Mouse (Mus musculus) forebrain, embryonic 12.5 days (tissue): ENCODE data around the gene Clec1b. TPM values are rescaled to one million over a fixed set of nuclear protein-coding genes. Genes with fewer than 3 reads are reported as not detected.

Source experiments
- ATAC-seq: fragments of 200-750 bp; cut with Nextera tagmentation; 2 replicates; pipeline ENCODE4 v1.8.0; 2017; ENCODE audit warnings: moderate TSS enrichment; ENCODE audit not compliant: low FRiP score
- H3K27ac ChIP-seq: fragments of 300-500 bp; sonication (generic); 2 replicates; pipeline ENCODE4 v1.5.1; 2016; ENCODE audit warnings: mild to moderate bottlenecking
- H3K27me3 ChIP-seq: fragments of 300-500 bp; sonication (generic); 2 replicates; pipeline ENCODE4 v1.6.1; 2016; ENCODE audit warnings: mild to moderate bottlenecking
- H3K36me3 ChIP-seq: fragments of 300-500 bp; sonication (generic); replicated peaks from 2 replicates; pipeline ENCODE4 v1.6.1; 2016; ENCODE audit warnings: mild to moderate bottlenecking
- H3K4me1 ChIP-seq: fragments of 300-500 bp; sonication (generic); 2 replicates; pipeline ENCODE4 v1.6.1; 2016
- H3K4me2 ChIP-seq: fragments of 300-500 bp; sonication (generic); 2 replicates; pipeline ENCODE4 v1.6.1; 2016; ENCODE audit warnings: mild to moderate bottlenecking, moderate library complexity
- H3K4me3 ChIP-seq: fragments of 300-500 bp; sonication (generic); replicated peaks from 2 replicates; pipeline ENCODE4 v1.5.1; 2016; ENCODE audit warnings: mild to moderate bottlenecking
- H3K9ac ChIP-seq: fragments of 300-500 bp; sonication (generic); 2 replicates; pipeline ENCODE4 v1.6.1; 2016; ENCODE audit warnings: mild to moderate bottlenecking
- H3K9me3 ChIP-seq: fragments of 300-500 bp; sonication (generic); 2 replicates; pipeline ENCODE4 v1.6.1; 2016
- WGBS: fragments of 180-500 bp; shearing (Covaris S2); methylation state at CpG from one replicate; pipeline ENCODE4 v1.1.7; 2016; 5-methylcytosine and 5-hydroxymethylcytosine counted together
- polyA plus RNA-seq: library from polyadenylated mRNA; unstranded; fragments of >200 nt; fragmentation: Nextera tagmentation; extraction: Ambion mirVana; gene quantifications from 2 replicates; pipeline ENCODE4 v1.2.1, GENCODE M21; 2016

Gene Clec1b
- polyA plus RNA-seq, 1 experiment from 2014 or later: 7.1 TPM

- 93% methylated on average over 3 of the region's 3 CpGs for WGBS
- Histone ChIP-seq H3K4me2 (no peak overlapping the region), H3K4me3 (no peak overlapping the region), H3K9me3 (no peaks in the 10 kb centered on the region), H3K36me3 (no peaks in the 10 kb centered on the region), H3K9ac (no peak overlapping the region), H3K4me1 (peaks cover 3% of the 10 kb centered on the region; the same call in 1 of the 2 replicates), H3K27ac (no peak overlapping the region), H3K27me3 (no peaks in the 10 kb centered on the region)
- no peak for ATAC-seq
Observed at GRCm38 (mm10) chr6:129383466-129383865, 13.6 kb upstream of the Clec1b start.

- Histone ChIP-seq H3K4me3 (no peak overlapping the region), H3K4me2 (no peak overlapping the region), H3K9me3 (no peaks in the 10 kb centered on the region), H3K9ac (no peak overlapping the region), H3K27me3 (no peaks in the 10 kb centered on the region), H3K27ac (no peak overlapping the region), H3K36me3 (no peaks in the 10 kb centered on the region), H3K4me1 (peaks cover 3% of the 10 kb centered on the region; the same call in 1 of the 2 replicates)
- 79% methylated on average over 4 of the region's 4 CpGs for WGBS
- ATAC-seq: no peak
Observed at GRCm38 (mm10) chr6:129385000-129385399, 12.1 kb upstream of the Clec1b start.

- ATAC-seq: no peak
- Histone ChIP-seq H3K27ac (no peak within 1 kb of the TSS), H3K4me1 (peaks cover 3% of the 10 kb centered on the region; the same call in 1 of the 2 replicates), H3K27me3 (no peaks in the 10 kb centered on the region), H3K9me3 (no peaks in the 10 kb centered on the region), H3K4me3 (no peak within 1 kb of the TSS), H3K9ac (no peak within 1 kb of the TSS), H3K36me3 (no peaks in the 10 kb centered on the region), H3K4me2 (no peak within 1 kb of the TSS)
- WGBS: 88% methylated on average over 2 of the region's 2 CpGs
Observed at GRCm38 (mm10) chr6:129385774-129386173, 11.3 kb upstream of the Clec1b start, which contains the start of gene Clec12b. Clec12b (minus strand) TSS chr6:129385874.

GRCm38 (mm10) chr6:129393087-129393720 lies 3.9 kb upstream of the Clec1b start:
- Histone ChIP-seq H3K9me3 (no peaks in the 10 kb centered on the region), H3K27me3 (no peaks in the 10 kb centered on the region), H3K27ac (no peak overlapping the region), H3K36me3 (no peaks in the 10 kb centered on the region), H3K9ac (no peak overlapping the region), H3K4me2 (no peak overlapping the region), H3K4me1 (no peaks in the 10 kb centered on the region), H3K4me3 (no peak overlapping the region)
- WGBS: 32% methylated on average over 2 of the region's 2 CpGs
- peak; percentile 49; the same call in 1 of the 2 replicates for ATAC-seq

GRCm38 (mm10) chr6:129393732-129394131 lies 3.4 kb upstream of the Clec1b start:
- ATAC-seq: no peak

GRCm38 (mm10) chr6:129399945-129400344 lies 2.8 kb downstream of the Clec1b start:
- WGBS: 75% methylated on average over 6 of the region's 6 CpGs
- Histone ChIP-seq H3K36me3 (no peaks in the 10 kb centered on the region), H3K9me3 (no peaks in the 10 kb centered on the region), H3K4me3 (no peak overlapping the region), H3K27ac (no peak overlapping the region), H3K4me1 (no peaks in the 10 kb centered on the region), H3K4me2 (no peak overlapping the region), H3K27me3 (no peaks in the 10 kb centered on the region), H3K9ac (no peak overlapping the region)
- no peak for ATAC-seq

More at GRCm38 (mm10) chr6:129393732-129394131, 3.4 kb upstream of the Clec1b start:
- no peak overlapping the region for H3K4me2 ChIP-seq
- WGBS: 85% methylated on average over 6 of the region's 6 CpGs
- no peak overlapping the region for H3K9ac ChIP-seq
- H3K9me3 ChIP-seq: no peaks in the 10 kb centered on the region
- H3K4me1 ChIP-seq: no peaks in the 10 kb centered on the region
- no peak overlapping the region for H3K4me3 ChIP-seq
- no peaks in the 10 kb centered on the region for H3K27me3 ChIP-seq
- H3K36me3 ChIP-seq: no peaks in the 10 kb centered on the region
- no peak overlapping the region for H3K27ac ChIP-seq

- no peaks in the 10 kb centered on the region for H3K27me3 ChIP-seq
- 86% methylated on average over 2 of the region's 2 CpGs for WGBS
- H3K4me2 ChIP-seq: no peak overlapping the region
- no peak overlapping the region for H3K4me3 ChIP-seq
- H3K9ac ChIP-seq: no peak overlapping the region
- no peaks in the 10 kb centered on the region for H3K4me1 ChIP-seq
- H3K9me3 ChIP-seq: no peaks in the 10 kb centered on the region
- no peak for ATAC-seq
- no peak overlapping the region for H3K27ac ChIP-seq
- no peaks in the 10 kb centered on the region for H3K36me3 ChIP-seq
Observed at GRCm38 (mm10) chr6:129402404-129402803, 5.3 kb downstream of the Clec1b start.

GRCm38 (mm10) chr6:129403391-129403790 lies 6.3 kb downstream of the Clec1b start:
- no peak for ATAC-seq
- Histone ChIP-seq H3K9ac (no peak overlapping the region), H3K4me1 (no peaks in the 10 kb centered on the region), H3K9me3 (no peaks in the 10 kb centered on the region), H3K4me3 (no peak overlapping the region), H3K4me2 (no peak overlapping the region), H3K36me3 (no peaks in the 10 kb centered on the region), H3K27me3 (no peaks in the 10 kb centered on the region), H3K27ac (no peak overlapping the region)
- 79% methylated on average over 6 of the region's 6 CpGs for WGBS

- H3K36me3 ChIP-seq: no peaks in the 10 kb centered on the region
- H3K4me2 ChIP-seq: no peak overlapping the region
- H3K27me3 ChIP-seq: no peaks in the 10 kb centered on the region
- H3K4me3 ChIP-seq: no peak overlapping the region
- no peaks in the 10 kb centered on the region for H3K4me1 ChIP-seq
- ATAC-seq: no peak
- no peaks in the 10 kb centered on the region for H3K9me3 ChIP-seq
- H3K27ac ChIP-seq: no peak overlapping the region
- no peak overlapping the region for H3K9ac ChIP-seq
Observed at GRCm38 (mm10) chr6:129405999-129406398, 8.9 kb downstream of the Clec1b start.

- Histone ChIP-seq H3K4me3 (no peak overlapping the region), H3K36me3 (no peaks in the 10 kb centered on the region), H3K4me1 (no peaks in the 10 kb centered on the region), H3K9ac (no peak overlapping the region), H3K4me2 (no peak overlapping the region), H3K27me3 (no peaks in the 10 kb centered on the region), H3K9me3 (no peaks in the 10 kb centered on the region), H3K27ac (no peak overlapping the region)
- WGBS: 56% methylated on average over 2 of the region's 2 CpGs
- no peak for ATAC-seq
Observed at GRCm38 (mm10) chr6:129407324-129407723, 10.2 kb downstream of the Clec1b start.

- H3K9me3 ChIP-seq: no peaks in the 10 kb centered on the region
Observed at GRCm38 (mm10) chr6:129408562-129408961, 11.5 kb downstream of the Clec1b start, which contains the start of gene Clec9a. Clec9a (plus strand) TSS chr6:129408862.

GRCm38 (mm10) chr6:129414177-129414576 lies 17.1 kb downstream of the Clec1b start:
- no peak overlapping the region for H3K27ac ChIP-seq

More at GRCm38 (mm10) chr6:129408562-129408961, 11.5 kb downstream of the Clec1b start, which contains the start of gene Clec9a:
- Histone ChIP-seq H3K9ac (no peak within 1 kb of the TSS), H3K27ac (no peak within 1 kb of the TSS), H3K4me3 (no peak within 1 kb of the TSS), H3K36me3 (no peaks in the 10 kb centered on the region), H3K4me1 (no peaks in the 10 kb centered on the region), H3K4me2 (no peak within 1 kb of the TSS), H3K27me3 (no peaks in the 10 kb centered on the region)
- ATAC-seq: no peak
- WGBS: 86% methylated on average over 2 of the region's 2 CpGs

GRCm38 (mm10) chr6:129422311-129422710 lies 25.2 kb downstream of the Clec1b start:
- no peaks in the 10 kb centered on the region for H3K36me3 ChIP-seq
- no peaks in the 10 kb centered on the region for H3K9me3 ChIP-seq
- ATAC-seq: no peak
- WGBS: 89% methylated on average over 3 of the region's 3 CpGs
- no peaks in the 10 kb centered on the region for H3K27me3 ChIP-seq
- H3K4me1 ChIP-seq: no peaks in the 10 kb centered on the region
- no peak overlapping the region for H3K4me2 ChIP-seq
- no peak overlapping the region for H3K27ac ChIP-seq
- no peak overlapping the region for H3K4me3 ChIP-seq
- no peak overlapping the region for H3K9ac ChIP-seq

More at GRCm38 (mm10) chr6:129414177-129414576, 17.1 kb downstream of the Clec1b start:
- Histone ChIP-seq H3K4me3 (no peak overlapping the region), H3K27me3 (no peaks in the 10 kb centered on the region), H3K4me2 (no peak overlapping the region), H3K9ac (no peak overlapping the region), H3K4me1 (no peaks in the 10 kb centered on the region), H3K9me3 (no peaks in the 10 kb centered on the region), H3K36me3 (no peaks in the 10 kb centered on the region)
- ATAC-seq: no peak
- 86% methylated on average over 1 of the region's 1 CpGs for WGBS
